Mouse (Mus musculus) kidney, postnatal 36 days (tissue): Measurements from ENCODE around the gene Nadsyn1.

Experiments
- DNase-seq, 2 experiments: peaks; one replicate each; pipeline ENCODE4 v3.0.0; 2021 to 2022; ENCODE audit warnings: mixed read lengths in 2 of 2

Nadsyn1 gene

GRCm38 (mm10) chr7:143753990-143754715 is 68.5 kb downstream of the Nadsyn1 start:
- DNase-seq: peak; percentile 53 to 86

- DNase-seq: no peak
These were observed 70.0 kb downstream of the Nadsyn1 start for GRCm38 (mm10) chr7:143752606-143753005.

GRCm38 (mm10) chr7:143752056-143752455 is 70.6 kb downstream of the Nadsyn1 start:
- no peak for DNase-seq

- DNase-seq: no peak
These were observed 71.3 kb downstream of the Nadsyn1 start for GRCm38 (mm10) chr7:143751380-143751779.

- DNase-seq: no peak
These were observed 73.6 kb downstream of the Nadsyn1 start for GRCm38 (mm10) chr7:143749045-143749444.

GRCm38 (mm10) chr7:143748041-143748868 is 74.4 kb downstream of the Nadsyn1 start:
- peak; percentile 88 to 96 for DNase-seq
